Mouse (Mus musculus): ENCODE measurements around the gene BC051019. TPM values are rescaled to one million over a fixed set of nuclear protein-coding genes. Genes with fewer than 3 reads are reported as not detected.

BC051019 gene
- total RNA-seq, 2 experiments from 2014 or later, result not detected

DNA sequence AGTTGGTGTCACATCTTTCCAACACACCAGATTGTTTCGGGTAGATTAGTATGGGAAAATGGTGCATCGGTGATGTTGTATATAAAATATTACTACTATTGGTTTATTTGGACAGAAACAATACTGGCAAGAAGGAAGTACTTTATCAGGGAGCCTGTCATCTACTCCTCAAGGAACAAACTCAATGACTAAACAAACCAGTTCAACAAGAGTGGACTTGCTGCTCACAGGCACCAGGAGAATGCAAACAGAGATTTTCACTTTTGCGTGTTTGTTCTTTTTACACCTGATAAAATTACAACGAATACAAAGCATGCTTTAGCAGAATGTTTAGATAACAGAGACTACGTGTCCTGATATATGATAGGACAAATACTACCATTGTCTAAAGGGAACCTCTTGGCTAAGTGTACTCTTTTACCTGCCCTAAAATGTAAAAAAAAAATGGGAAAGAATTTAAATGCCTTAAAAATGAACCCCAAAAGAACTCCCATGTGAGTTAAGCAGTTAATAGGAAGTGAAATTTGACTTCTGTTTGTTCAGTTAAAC is 16.2 kb upstream of the BC051019 start:
- H3K4me3 ChIP-seq, result no peak overlapping the region
- intact Hi-C loops (cut with DNase I), result no loop called here
- no peak for TF ChIP-seq CTCF (IDR thresholded peaks at IDR 0.05)
- no peak overlapping the region for H3K27ac ChIP-seq
- no peak for DNase-seq

DNA sequence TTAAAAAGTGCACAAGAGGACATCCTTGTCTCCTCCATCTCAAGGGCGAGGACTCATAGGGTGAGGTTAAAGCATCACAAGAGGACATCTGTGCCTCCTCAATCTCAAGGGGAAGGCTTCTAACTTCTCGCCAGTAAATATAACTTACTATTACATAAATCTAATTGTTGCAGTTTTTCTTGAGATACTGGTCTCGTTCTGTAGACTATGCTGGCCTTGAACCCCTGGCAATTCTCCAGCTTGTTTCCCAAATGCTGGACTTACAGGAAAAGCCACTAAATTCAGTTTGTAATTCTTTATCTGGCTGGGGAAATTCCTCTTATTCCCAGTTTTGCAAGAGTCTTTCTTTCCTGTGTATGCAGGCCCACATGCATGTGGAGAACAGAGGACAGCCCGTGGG is 11.2 kb upstream of the BC051019 start:
- no peak overlapping the region for H3K4me3 ChIP-seq
- intact Hi-C loops (cut with DNase I), result no loop called here
- no peak for TF ChIP-seq CTCF (IDR thresholded peaks at IDR 0.05)
- no peak overlapping the region for H3K27ac ChIP-seq
- no peak for DNase-seq

DNA sequence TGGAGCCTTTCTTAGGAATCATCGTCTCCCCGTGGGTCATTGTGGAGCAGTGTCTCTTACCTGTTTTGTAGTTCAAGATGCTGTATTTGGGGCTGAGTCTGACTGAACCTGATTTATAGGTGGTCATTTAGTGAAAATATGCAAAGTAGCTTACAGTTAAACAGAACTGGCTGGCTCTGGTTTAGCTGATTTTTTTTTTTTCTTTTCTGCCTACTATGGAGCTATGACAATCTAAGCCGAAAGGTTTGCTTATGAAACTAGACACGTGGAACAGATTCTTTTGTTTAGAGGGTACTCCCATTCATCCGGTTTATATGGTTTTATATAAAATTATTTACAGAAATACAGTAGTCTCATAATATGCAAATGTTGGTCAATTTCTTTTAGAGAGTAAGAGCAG is 8.0 kb upstream of the BC051019 start, which contains the start of gene Ascl3:
Gene Ascl3, minus strand, starts transcription at position 101 of the 400 bp plus-strand sequence.
- DNase-seq, result no peak
- intact Hi-C loops (cut with DNase I), result no loop called here
- Histone ChIP-seq H3K27ac (peak within 1 kb of the TSS; percentile 48), H3K4me3 (no peak within 1 kb of the TSS)
- no peak for TF ChIP-seq CTCF (IDR thresholded peaks at IDR 0.05)

DNA sequence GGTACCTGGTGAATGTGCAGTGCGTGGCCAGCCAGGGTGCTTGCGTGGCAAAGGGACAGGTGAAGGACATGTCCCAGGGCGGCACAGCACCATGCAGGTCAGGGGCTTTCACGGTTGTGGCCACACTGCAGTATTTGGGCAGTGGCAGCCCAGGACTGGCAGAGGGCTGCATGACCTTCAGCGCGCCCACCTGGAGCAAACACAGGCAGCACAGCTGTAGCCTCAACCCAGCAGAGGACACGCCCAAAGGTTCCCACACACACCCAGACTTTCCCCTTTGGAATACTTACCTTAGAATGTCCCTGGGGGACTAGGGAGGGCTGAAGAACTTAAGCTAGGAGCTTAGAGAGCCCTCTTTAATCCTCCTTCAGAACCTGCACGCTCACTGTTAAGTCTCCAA is 536 bp downstream of the BC051019 start:
- intact Hi-C loops (cut with DNase I), result no loop called here
- TF ChIP-seq CTCF (IDR thresholded peaks at IDR 0.05), result no peak
- H3K27ac ChIP-seq, result no peak overlapping the region
- no peak overlapping the region for H3K4me3 ChIP-seq
- no peak for DNase-seq

DNA sequence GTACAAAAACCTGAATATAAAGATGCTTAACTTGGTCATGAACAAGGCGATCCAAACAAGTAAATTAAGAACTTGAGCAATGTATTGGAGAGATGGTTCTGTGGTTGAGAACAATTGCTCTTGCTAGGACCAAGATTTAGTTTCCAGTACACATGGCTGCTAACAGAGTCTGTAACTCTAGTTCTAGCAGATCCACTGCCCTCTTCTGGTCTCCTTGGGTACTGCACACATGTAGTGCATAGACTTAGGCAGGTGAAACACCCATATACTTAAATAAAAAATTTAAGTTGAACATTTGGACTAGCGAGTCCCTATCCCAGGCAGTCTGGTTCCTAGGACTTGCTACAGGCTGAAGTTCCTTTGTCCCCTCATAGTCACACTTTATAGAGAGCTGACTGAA is 1.0 kb downstream of the BC051019 start:
- DNase-seq, result no peak
- no peak overlapping the region for H3K27ac ChIP-seq
- TF ChIP-seq CTCF (IDR thresholded peaks at IDR 0.05), result no peak
- intact Hi-C loops (cut with DNase I), result no loop called here
- H3K4me3 ChIP-seq, result no peak overlapping the region

DNA sequence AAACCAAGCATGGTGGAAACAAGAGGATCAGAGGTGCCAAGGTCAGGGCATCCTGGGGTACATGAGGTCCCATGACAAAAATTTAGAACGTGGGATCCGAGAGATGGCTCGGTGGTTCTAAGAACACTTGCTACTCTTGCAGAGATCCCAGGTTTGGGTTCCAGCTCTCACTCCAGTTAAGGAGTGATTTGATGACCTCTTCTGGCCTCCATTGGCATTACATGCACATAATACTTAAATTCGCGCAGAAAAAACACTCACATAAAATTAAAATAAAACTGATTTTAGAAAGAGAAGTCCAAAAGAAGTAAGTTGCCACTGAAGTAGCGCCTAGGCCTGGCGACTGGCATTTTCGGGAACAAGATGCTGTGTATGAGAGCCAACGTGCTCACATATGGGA is 4.4 kb downstream of the BC051019 start:
- Histone ChIP-seq H3K4me3 (no peak overlapping the region), H3K27ac (no peak overlapping the region)
- DNase-seq, result no peak
- intact Hi-C loops (cut with DNase I), result loop anchor here (1.0 kb wide), 1 partner anchor 191 kb away; no protein-coding TSS in a partner anchor
- peak; percentile 68 for TF ChIP-seq CTCF (IDR thresholded peaks at IDR 0.05)

DNA sequence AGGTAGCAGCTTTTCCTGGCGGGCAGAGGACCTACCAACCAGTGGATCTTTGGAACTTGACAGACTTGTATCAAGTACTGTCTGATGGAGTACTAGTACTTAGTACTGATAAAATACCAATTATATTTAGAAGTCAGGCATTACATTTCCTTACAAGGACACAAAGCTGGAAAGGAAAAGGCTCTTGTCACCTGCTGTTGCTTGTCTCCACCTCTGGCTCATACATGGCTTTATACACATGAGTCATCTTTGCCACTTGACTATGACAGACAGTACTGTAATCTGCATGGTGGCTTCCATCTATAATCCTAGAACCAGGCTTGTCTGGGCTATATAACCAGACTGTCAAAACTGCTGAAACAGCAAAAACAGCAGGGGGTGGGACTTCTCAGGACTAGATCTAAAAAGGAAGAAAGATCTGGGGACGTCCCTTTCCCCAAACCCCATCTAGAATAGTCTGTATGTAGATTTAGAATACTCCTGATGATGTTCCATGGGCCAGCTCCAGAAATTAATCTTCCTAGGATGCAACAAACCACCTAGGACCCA is 10.1 kb downstream of the BC051019 start:
- TF ChIP-seq CTCF (IDR thresholded peaks at IDR 0.05), result no peak
- Histone ChIP-seq H3K4me3 (no peak overlapping the region), H3K27ac (no peak overlapping the region)

DNA sequence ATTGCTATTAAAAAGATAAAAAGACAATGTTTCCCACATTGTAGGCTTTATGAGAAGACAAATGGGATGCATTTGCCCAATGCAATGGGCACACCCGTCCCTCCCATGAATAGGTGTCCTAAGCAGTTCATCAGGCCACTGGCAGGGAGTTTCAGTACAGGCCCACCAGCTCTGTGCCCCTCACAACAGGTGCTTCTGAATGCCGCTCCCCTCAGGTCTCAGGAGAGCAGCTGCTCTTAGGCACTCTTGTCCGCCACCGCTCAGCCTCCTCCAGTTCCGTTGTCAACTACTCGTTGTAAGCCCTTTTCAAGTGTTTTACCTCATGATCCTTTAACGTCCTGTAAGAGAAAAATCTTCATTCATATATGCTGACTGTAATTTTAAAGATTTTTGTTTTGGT is 11.5 kb downstream of the BC051019 start:
- intact Hi-C loops (cut with DNase I), result no loop called here
- DNase-seq, result no peak
- H3K27ac ChIP-seq, result no peak overlapping the region
- no peak overlapping the region for H3K4me3 ChIP-seq
- no peak for TF ChIP-seq CTCF (IDR thresholded peaks at IDR 0.05)

More for the DNA sequence above, 10.1 kb downstream of the BC051019 start:
- intact Hi-C loops (cut with DNase I), result no loop called here
- DNase-seq, result no peak

DNA sequence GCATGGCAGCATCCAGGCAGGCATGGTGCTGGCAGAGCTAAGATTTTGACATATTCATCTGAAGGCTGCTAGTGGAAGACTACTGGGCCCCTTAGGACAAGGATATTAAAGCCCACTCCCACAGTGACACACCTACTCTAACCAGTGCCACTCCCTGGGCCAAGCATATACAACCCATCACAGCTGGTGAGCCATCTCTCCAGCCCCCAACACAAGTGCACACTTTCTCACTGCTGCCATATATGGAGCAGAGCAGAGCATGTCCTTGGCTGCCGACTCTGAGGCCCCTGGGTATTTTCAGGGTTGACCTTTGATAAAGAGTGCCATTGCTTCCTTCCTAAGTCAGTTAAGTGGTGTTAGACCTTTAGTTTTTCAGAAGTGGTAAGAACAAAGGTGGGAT is 13.6 kb downstream of the BC051019 start:
- DNase-seq, result no peak
- intact Hi-C loops (cut with DNase I), result no loop called here
- no peak overlapping the region for H3K4me3 ChIP-seq
- TF ChIP-seq CTCF (IDR thresholded peaks at IDR 0.05), result no peak
- peak overlapping the region; percentile 78 for H3K27ac ChIP-seq

DNA sequence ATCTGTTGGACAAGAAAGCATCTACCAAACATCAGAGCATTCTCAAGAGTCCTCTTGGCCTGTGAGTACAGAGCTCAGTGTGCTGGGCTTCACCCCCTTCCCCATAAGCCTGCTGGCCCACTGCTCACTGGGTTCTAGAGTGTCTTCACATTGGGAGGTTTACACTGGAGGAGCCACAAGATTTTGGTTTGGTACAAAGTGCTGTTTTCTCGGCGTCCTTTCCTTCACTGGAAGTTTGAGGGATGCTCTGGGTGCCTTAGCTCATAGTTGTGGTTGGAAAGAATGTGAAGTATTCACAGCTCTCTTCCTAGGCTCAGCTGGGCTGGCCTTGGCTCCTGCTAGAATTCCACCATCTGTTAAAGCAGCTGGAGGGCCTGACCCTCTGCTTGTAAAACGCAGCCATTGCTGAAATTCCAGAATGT is 14.7 kb downstream of the BC051019 start:
- Histone ChIP-seq H3K27ac (peak overlapping the region; percentile 78), H3K4me3 (no peak overlapping the region)
- intact Hi-C loops (cut with DNase I), result loop anchor here (5.0 kb wide), 2 partner anchors 83 to 373 kb away; no protein-coding TSS in a partner anchor
- no peak for TF ChIP-seq CTCF (IDR thresholded peaks at IDR 0.05)
- peak; percentile 75 for DNase-seq

DNA sequence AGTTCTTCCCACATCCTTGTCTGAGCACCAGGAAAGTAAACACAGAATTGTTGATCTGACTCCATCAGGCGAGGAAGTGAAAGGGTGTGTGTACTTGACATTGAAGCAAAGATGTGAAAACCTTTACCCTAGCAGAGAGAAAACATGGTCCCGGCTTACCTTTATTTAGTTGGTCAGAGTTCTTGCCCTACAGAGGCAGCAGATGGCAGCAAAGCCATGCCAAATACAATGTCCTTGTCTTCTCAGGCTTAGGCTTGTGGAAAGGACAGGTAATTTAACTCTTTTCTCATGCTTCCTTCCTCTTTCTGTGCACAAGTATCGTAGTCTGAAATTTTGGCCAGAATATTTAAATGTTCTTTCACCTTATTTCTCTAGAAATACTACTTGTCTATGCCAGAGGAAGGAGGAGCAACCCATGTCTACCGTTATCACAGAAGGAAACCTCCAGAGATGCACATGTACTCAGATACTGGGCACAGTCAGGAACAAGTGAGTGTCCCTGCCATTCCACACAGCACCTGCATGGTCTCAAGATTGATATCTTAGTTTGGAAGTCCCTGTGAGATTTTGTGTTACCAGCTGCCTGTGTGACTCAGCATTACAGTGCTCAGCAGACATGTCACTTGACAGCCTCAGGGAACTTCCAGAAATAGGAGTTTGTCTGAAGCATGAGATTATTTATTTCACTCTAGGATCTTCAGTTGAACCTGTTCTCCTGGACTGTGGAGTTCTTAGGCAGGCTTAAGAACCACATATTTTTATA is 16.4 kb downstream of the BC051019 start:
- Histone ChIP-seq H3K27ac (peak overlapping the region; percentile 78), H3K4me3 (0 out of 2 replicates have a peak overlapping the region, but pooled peaks have one; percentile 4)
- DNase-seq, result peak; percentile 54
- intact Hi-C loops (cut with DNase I), result loop anchor here (2.0 to 5.0 kb wide), 3 partner anchors 85 to 375 kb away; no protein-coding TSS in a partner anchor
- TF ChIP-seq CTCF (IDR thresholded peaks at IDR 0.05), result peak; percentile 74

DNA sequence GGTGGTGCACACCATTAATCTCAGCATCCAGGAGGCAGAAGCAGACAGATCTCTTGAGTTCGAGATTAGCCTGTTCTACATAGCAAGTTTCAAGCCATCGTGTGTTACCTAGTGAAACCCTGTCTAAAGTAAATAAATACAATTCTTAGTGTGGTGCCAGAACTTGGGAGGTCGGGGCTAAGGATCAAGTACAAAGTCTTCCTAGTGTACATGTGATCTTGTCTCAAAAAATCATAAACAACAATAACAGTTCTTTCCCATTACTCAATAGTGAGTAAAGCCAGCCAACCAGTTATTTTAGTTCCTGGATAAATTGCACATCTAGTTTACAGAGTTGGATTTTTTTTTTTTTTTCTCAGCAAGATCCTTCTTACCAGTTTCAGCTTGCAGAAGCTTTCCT is 19.2 kb downstream of the BC051019 start:
- intact Hi-C loops (cut with DNase I), result loop anchor here (5.0 kb wide), 1 partner anchor 177 kb away; no protein-coding TSS in a partner anchor
- peak overlapping the region; percentile 75 for H3K4me3 ChIP-seq
- H3K27ac ChIP-seq, result peak overlapping the region; percentile 87
- no peak for TF ChIP-seq CTCF (IDR thresholded peaks at IDR 0.05)
- no peak for DNase-seq

DNA sequence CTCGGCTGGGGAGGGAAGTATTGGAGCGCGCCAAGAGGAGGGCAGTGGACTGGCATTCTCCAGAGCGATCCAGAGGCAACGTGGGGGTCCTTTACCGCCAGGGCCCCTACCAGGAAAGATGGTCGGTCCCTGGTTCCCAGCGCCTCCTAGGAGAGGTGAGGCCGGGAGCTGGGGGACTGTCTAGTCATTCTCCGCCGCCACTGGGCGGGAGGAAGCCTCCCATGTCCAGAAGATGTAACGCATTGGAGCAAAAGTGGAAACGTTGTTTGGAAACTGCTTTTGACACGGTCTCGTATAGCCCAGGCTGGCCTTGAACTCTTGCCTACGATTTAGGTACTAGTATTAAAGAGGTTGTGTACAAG is 19.7 kb downstream of the BC051019 start:
- intact Hi-C loops (cut with DNase I), result loop anchor here (5.0 kb wide), 1 partner anchor 177 kb away; no protein-coding TSS in a partner anchor
- no peak for TF ChIP-seq CTCF (IDR thresholded peaks at IDR 0.05)

More for the DNA sequence above, 19.7 kb downstream of the BC051019 start:
- peak overlapping the region; percentile 75 for H3K4me3 ChIP-seq
- H3K27ac ChIP-seq, result peak overlapping the region; percentile 87
- no peak for DNase-seq

All from gastrocnemius, adult 2 months (tissue).